Mouse (Mus musculus) testis, adult 2 months (tissue): ENCODE data around the gene Sdc4.

Experiments
- CTCF ChIP-seq: fragments of 200-500 bp; IDR thresholded peaks from 2 replicates; pipeline ENCODE4 v1.5.1; 2012; ENCODE audit warnings: low read depth, mild to moderate bottlenecking, inconsistent platforms, low read length, moderate library complexity; ENCODE audit not compliant: control insufficient read depth, insufficient read depth, insufficient replicate concordance
- POLR2A ChIP-seq: fragments of 200-500 bp; IDR thresholded peaks from 2 replicates; pipeline ENCODE4 v1.6.1; 2012; ENCODE audit warnings: low read depth, mild to moderate bottlenecking, inconsistent platforms, low read length, moderate library complexity; ENCODE audit not compliant: control insufficient read depth

DNA sequence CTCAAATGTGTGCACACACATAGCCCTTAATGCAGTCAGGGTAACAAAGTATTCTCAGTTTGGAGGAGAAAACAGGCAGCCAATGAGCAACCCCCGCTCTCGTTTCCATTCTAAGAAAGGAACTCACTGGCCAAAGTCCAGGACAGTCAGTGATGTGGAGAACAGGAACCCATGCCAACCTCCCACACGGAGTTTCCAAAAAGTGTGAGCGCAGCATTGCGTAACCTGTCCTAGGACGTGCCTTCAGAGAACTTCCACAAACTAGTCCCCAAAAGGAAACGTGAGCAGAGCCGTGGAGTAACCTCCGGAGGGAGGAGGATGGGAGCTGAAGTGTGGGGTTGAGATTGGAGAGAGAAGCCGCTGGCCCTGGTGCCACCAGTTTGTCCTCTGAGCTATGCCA lies 11.2 kb upstream of the Sdc4 start:
- no peak for TF ChIP-seq CTCF
- TF ChIP-seq POLR2A: no peak
